Mouse (Mus musculus): Measurements from ENCODE around the gene Pyroxd2. TPM values are rescaled to one million over a fixed set of nuclear protein-coding genes. Genes with fewer than 3 reads are reported as not detected.

Gene Pyroxd2
- total and polyA plus RNA-seq, 2 experiments from 2014 or later, result 1.9 to 2.6 TPM

- Histone ChIP-seq H3K9ac (replicated peaks; ENCODE audit: low read length) (no peak overlapping the region), H3K27ac (no peak overlapping the region), H3K4me1 (ENCODE audit: insufficient read depth, low read length) (peaks cover 2% of the 10 kb centered on the region; the same call in 1 of the 2 replicates), H3K9me3 (ENCODE audit: low read length) (no peaks in the 10 kb centered on the region), H3K27me3 (ENCODE audit: insufficient read depth, low read length) (no peaks in the 10 kb centered on the region), H3K36me3 (ENCODE audit: insufficient read depth, low read length) (no peaks in the 10 kb centered on the region), H3K4me2 (ENCODE audit: low read depth, low read length) (no peak overlapping the region), H3K4me3 (ENCODE audit: low read length) (no peak overlapping the region)
- 92% methylated on average over 8 of the region's 8 CpGs for WGBS
- TF ChIP-seq CTCF (IDR thresholded peaks at IDR 0.05; ENCODE audit: low read depth), result no peak
- DNase-seq (ENCODE audit: low spot score) (no peak), ATAC-seq (no peak)
Observed at GRCm38 (mm10) chr19:42746702-42747101, 5.9 kb downstream of the Pyroxd2 start.

DNA sequence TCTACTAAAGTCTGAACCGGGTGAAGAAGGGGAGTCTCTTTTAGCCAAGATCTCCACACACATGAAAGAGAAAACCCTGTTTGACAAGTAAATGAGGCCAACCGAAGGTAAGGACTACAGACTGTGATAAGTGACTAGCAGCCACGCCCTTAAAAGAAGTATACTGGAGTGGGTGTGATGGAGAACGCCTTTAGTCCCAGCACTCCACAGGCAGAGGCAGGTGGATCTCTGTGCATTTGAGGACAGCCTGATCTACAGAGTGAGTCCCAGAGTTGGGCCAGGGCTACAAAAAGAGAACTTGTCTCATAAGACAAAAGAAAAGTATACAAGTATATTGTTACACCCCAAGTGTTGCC is 6.7 kb downstream of the Pyroxd2 start:
- Histone ChIP-seq H3K27me3 (ENCODE audit: insufficient read depth, low read length) (no peaks in the 10 kb centered on the region), H3K4me3 (ENCODE audit: low read length) (no peak overlapping the region), H3K4me1 (ENCODE audit: insufficient read depth, low read length) (no peaks in the 10 kb centered on the region), H3K9me3 (ENCODE audit: low read length) (no peaks in the 10 kb centered on the region), H3K4me2 (ENCODE audit: low read depth, low read length) (no peak overlapping the region), H3K27ac (no peak overlapping the region), H3K36me3 (ENCODE audit: insufficient read depth, low read length) (no peaks in the 10 kb centered on the region), H3K9ac (replicated peaks; ENCODE audit: low read length) (no peak overlapping the region)
- WGBS, result 88% methylated on average over 4 of the region's 4 CpGs
- no peak for TF ChIP-seq CTCF (IDR thresholded peaks at IDR 0.05; ENCODE audit: low read depth)
- DNase-seq (ENCODE audit: low spot score) (no peak), ATAC-seq (no peak)

GRCm38 (mm10) chr19:42745084-42745868 is 7.3 kb downstream of the Pyroxd2 start:
- no peak for ATAC-seq
- H3K9me3 ChIP-seq (ENCODE audit: low read length), result no peaks in the 10 kb centered on the region
- TF ChIP-seq CTCF (IDR thresholded peaks at IDR 0.05; ENCODE audit: low read depth), result no peak
- 57% methylated on average over 9 of the region's 9 CpGs for WGBS
- no peak overlapping the region for H3K4me2 ChIP-seq (ENCODE audit: low read depth, low read length)
- no peaks in the 10 kb centered on the region for H3K4me1 ChIP-seq (ENCODE audit: insufficient read depth, low read length)
- DNase-seq (ENCODE audit: low spot score), result no peak
- no peaks in the 10 kb centered on the region for H3K36me3 ChIP-seq (ENCODE audit: insufficient read depth, low read length)
- no peak overlapping the region for H3K27ac ChIP-seq
- no peak overlapping the region for H3K4me3 ChIP-seq (ENCODE audit: low read length)
- H3K9ac ChIP-seq (replicated peaks; ENCODE audit: low read length), result no peak overlapping the region
- H3K27me3 ChIP-seq (ENCODE audit: insufficient read depth, low read length), result no peaks in the 10 kb centered on the region

GRCm38 (mm10) chr19:42744162-42744586 is 8.4 kb downstream of the Pyroxd2 start:
- peak; percentile 81 for DNase-seq (ENCODE audit: low spot score)
- peak; percentile 87 for ATAC-seq
- 17% methylated on average over 4 of the region's 4 CpGs for WGBS
- H3K9ac ChIP-seq (replicated peaks; ENCODE audit: low read length), result no peak overlapping the region
- no peak overlapping the region for H3K27ac ChIP-seq
- H3K4me3 ChIP-seq (ENCODE audit: low read length), result no peak overlapping the region
- TF ChIP-seq CTCF (IDR thresholded peaks at IDR 0.05; ENCODE audit: low read depth), result peak; percentile 92
- no peaks in the 10 kb centered on the region for H3K27me3 ChIP-seq (ENCODE audit: insufficient read depth, low read length)
- H3K4me2 ChIP-seq (ENCODE audit: low read depth, low read length), result no peak overlapping the region
- H3K9me3 ChIP-seq (ENCODE audit: low read length), result no peaks in the 10 kb centered on the region
- no peaks in the 10 kb centered on the region for H3K36me3 ChIP-seq (ENCODE audit: insufficient read depth, low read length)
- H3K4me1 ChIP-seq (ENCODE audit: insufficient read depth, low read length), result no peaks in the 10 kb centered on the region

DNA sequence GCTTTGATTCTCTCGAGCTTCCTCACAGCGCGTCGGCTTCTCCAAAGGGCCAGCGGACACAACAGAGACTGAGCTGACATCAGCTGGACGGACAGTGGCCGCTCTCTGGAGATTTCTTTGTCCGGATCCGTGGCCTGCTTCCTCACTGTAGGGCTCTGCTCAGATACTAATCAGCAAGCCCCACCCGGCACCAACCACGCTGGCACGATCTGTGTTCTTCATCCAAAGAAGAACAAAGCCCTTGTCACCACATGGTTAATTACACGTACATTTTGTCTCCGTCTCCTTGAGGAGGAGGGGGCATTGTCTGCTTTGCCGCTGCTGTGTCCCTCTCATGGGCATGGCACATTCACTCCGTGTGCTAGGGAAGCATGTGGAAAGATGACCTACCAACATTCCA is 9.3 kb downstream of the Pyroxd2 start:
- 30% methylated on average over 16 of the region's 16 CpGs for WGBS
- no peaks in the 10 kb centered on the region for H3K27me3 ChIP-seq (ENCODE audit: insufficient read depth, low read length)
- no peak overlapping the region for H3K4me2 ChIP-seq (ENCODE audit: low read depth, low read length)
- no peak overlapping the region for H3K9ac ChIP-seq (replicated peaks; ENCODE audit: low read length)
- no peaks in the 10 kb centered on the region for H3K4me1 ChIP-seq (ENCODE audit: insufficient read depth, low read length)
- H3K9me3 ChIP-seq (ENCODE audit: low read length), result no peaks in the 10 kb centered on the region
- H3K27ac ChIP-seq, result no peak overlapping the region
- no peak for DNase-seq (ENCODE audit: low spot score)
- H3K4me3 ChIP-seq (ENCODE audit: low read length), result no peak overlapping the region
- no peak for TF ChIP-seq CTCF (IDR thresholded peaks at IDR 0.05; ENCODE audit: low read depth)
- no peaks in the 10 kb centered on the region for H3K36me3 ChIP-seq (ENCODE audit: insufficient read depth, low read length)
- ATAC-seq, result no peak

GRCm38 (mm10) chr19:42741884-42742283 is 10.7 kb downstream of the Pyroxd2 start:
- Histone ChIP-seq H3K36me3 (ENCODE audit: insufficient read depth, low read length) (no peaks in the 10 kb centered on the region), H3K9me3 (ENCODE audit: low read length) (no peaks in the 10 kb centered on the region), H3K9ac (replicated peaks; ENCODE audit: low read length) (no peak overlapping the region), H3K4me2 (ENCODE audit: low read depth, low read length) (no peak overlapping the region), H3K4me1 (ENCODE audit: insufficient read depth, low read length) (peaks cover 3% of the 10 kb centered on the region; the same call in 1 of the 2 replicates), H3K27me3 (ENCODE audit: insufficient read depth, low read length) (no peaks in the 10 kb centered on the region), H3K4me3 (ENCODE audit: low read length) (no peak overlapping the region), H3K27ac (no peak overlapping the region)
- 76% methylated on average over 14 of the region's 14 CpGs for WGBS
- no peak for ATAC-seq
- DNase-seq (ENCODE audit: low spot score), result no peak
- TF ChIP-seq CTCF (IDR thresholded peaks at IDR 0.05; ENCODE audit: low read depth), result no peak

Measured in hindbrain, postnatal 0 days (tissue).